Mouse (Mus musculus): ENCODE measurements at regions not wholly inside any gene's neighbourhood (a gene's known extent, or its start where the extent isn't known, plus 50 kb on each side); places are given as distances from the start of the nearest gene placed in this dataset.

GRCm38 (mm10) chr19:21108311-21108710, 154.3 kb upstream of the Tmc1 start:
- TF ChIP-seq POLR2A (IDR thresholded peaks at IDR 0.05; ENCODE audit: control insufficient read depth, extremely low read depth, insufficient read depth, low read length, poor library complexity) (no peak), CTCF (IDR thresholded peaks at IDR 0.05; ENCODE audit: borderline replicate concordance, control insufficient read depth, extremely low read depth, insufficient read depth, low read length, poor library complexity) (no peak)

All from thymus, adult 2 months (tissue).